ENCODE assay signal across 10 mouse cellular contexts in the genomic region with DNA sequence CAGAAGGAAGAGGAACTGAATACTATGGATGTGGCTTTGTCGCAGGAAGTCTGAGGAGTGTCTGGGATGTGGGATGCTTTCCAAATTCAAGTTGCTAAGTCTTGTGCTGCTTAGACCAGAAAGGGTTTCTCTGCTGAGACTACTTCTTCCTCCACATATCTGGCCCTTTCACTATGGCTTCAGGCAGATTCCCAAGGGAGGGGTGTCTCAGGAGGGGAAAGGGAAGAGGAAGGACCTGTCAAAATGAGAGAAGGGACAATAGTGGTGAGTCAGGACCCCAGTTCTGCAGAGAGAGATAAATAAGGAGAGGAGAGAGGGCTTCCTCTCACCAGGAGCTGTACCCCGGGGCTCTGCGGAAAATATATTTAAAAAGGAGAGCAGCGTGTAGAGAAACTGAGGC. TPM values are rescaled to one million over a fixed set of nuclear protein-coding genes. Genes with fewer than 3 reads are reported as not detected.
DNase-seq lines count a peak whose midpoint lies in the region; ATAC-seq and TF ChIP-seq lines count a peak whose summit lies in the region.
"Had no signal": no experiment of that assay in that cellular context is flagged by ENCODE, and none has a peak within 500 bp of the region (broad histone marks: within the 10 kb centered on the region; RNA-seq: fewer than 3 reads in every experiment).

No protein-coding gene starts in this region.

- WGBS in heart, embryonic 14.5 days, result 63% methylated on average over 4 of the region's 4 CpGs
- 89% methylated on average over 4 of the region's 4 CpGs for WGBS in limb, embryonic 10.5 days

- intact Hi-C loops in heart, postnatal 10 days (cut with DNase I), result no loop called here

- ATAC-seq in heart, embryonic 14.5 days (ENCODE audit: insufficient number of reproducible peaks, insufficient read depth, low FRiP score, low read depth), result no peak

- no peak for TF ChIP-seq POLR2A in CH12.LX (IDR thresholded peaks at IDR 0.05; ENCODE audit: low read depth, low read length)

- TF ChIP-seq CTCF in CH12.LX (conservative IDR thresholded peaks at IDR 0.05 in 1 of 2, IDR thresholded peaks at IDR 0.05 in 1 of 2; ENCODE audit: low read depth in 2 of 2, low read length in 2 of 2), result no peak

- H3K4me2 ChIP-seq in CH12.LX (ENCODE audit: insufficient read depth, low read depth, poor library complexity, severe bottlenecking), result 0 out of 2 replicates have a peak overlapping the region, but pooled peaks have one; percentile 35
- peak overlapping the region; percentile 88 for H3K4me2 ChIP-seq in heart, embryonic 14.5 days (ENCODE audit: low read length)

- H3K9me3 ChIP-seq in CH12.LX (replicated peaks; ENCODE audit: low read length), result no peaks in the 10 kb centered on the region
- no peaks in the 10 kb centered on the region for H3K9me3 ChIP-seq in heart, embryonic 14.5 days (ENCODE audit: control insufficient read depth, low read length)
- H3K9me3 ChIP-seq in limb, embryonic 10.5 days (replicated peaks), result no peaks in the 10 kb centered on the region
- H3K9me3 ChIP-seq: hindbrain, embryonic 15.5 days had no signal

- dilution Hi-C loops in CH12.LX (cut with MboI; ENCODE audit: extremely low pct_ligation_motif_present, extremely low pct_unique_long_range_greater_than_20kb, low sequenced_read_pairs), result no loop called here

- H3K27ac ChIP-seq in CH12.LX (ENCODE audit: insufficient read depth, low read depth), result no peak overlapping the region
- peak overlapping the region; percentile 2 to 60; a peak in 2 of 4 replicates for H3K27ac ChIP-seq in heart, embryonic 14.5 days (replicated peaks in 1 of 2; ENCODE audit: control insufficient read depth in 1 of 2, insufficient read depth in 1 of 2, low read depth in 2 of 2, low read length in 2 of 2)
- no peak overlapping the region for H3K27ac ChIP-seq in limb, embryonic 10.5 days
- H3K27ac ChIP-seq: hindbrain, embryonic 15.5 days had no signal

- no peaks in the 10 kb centered on the region for H3K27me3 ChIP-seq in CH12.LX (replicated peaks)
- H3K27me3 ChIP-seq in heart, embryonic 14.5 days (ENCODE audit: control insufficient read depth, insufficient read depth, low read length), result no peaks in the 10 kb centered on the region
- peaks cover 45% of the 10 kb centered on the region for H3K27me3 ChIP-seq in limb, embryonic 10.5 days (ENCODE audit: low read depth, poor library complexity, severe bottlenecking)

- H3K4me3 ChIP-seq in CH12.LX (replicated peaks in 1 of 3; ENCODE audit: low read depth in 2 of 3, low read length in 2 of 3, poor library complexity in 1 of 3), result no peak overlapping the region
- peak overlapping the region; percentile 47 to 49 for H3K4me3 ChIP-seq in heart, embryonic 14.5 days (ENCODE audit: control insufficient read depth in 1 of 2, insufficient read depth in 1 of 2, low read depth in 1 of 2, low read length in 2 of 2)
- 0 out of 2 replicates have a peak overlapping the region, but pooled peaks have one; percentile 49 for H3K4me3 ChIP-seq in limb, embryonic 10.5 days

- H3K36me3 ChIP-seq in CH12.LX (replicated peaks in 1 of 2; ENCODE audit: control insufficient read depth in 1 of 2, insufficient read depth in 1 of 2, low read length in 1 of 2), result no peaks in the 10 kb centered on the region
- H3K36me3 ChIP-seq in heart, embryonic 14.5 days (ENCODE audit: control insufficient read depth, insufficient read depth, low read length), result 0 out of 2 replicates have a peak, but pooled peaks cover 3% of the 10 kb centered on the region
- H3K36me3 ChIP-seq in limb, embryonic 10.5 days, result no peaks in the 10 kb centered on the region
- H3K36me3 ChIP-seq: hindbrain, embryonic 15.5 days had no signal

- in situ Hi-C loops in CH12.LX (cut with MboI; ENCODE audit: low pct_ligation_motif_present, low pct_unique_long_range_greater_than_20kb, low sequenced_read_pairs), result no loop called here

- H3K9ac ChIP-seq in CH12.LX (ENCODE audit: insufficient read depth, low read depth), result no peak overlapping the region
- H3K9ac ChIP-seq in heart, embryonic 14.5 days (ENCODE audit: low read length), result peak overlapping the region; percentile 73

- H3K4me1 ChIP-seq in CH12.LX (ENCODE audit: control insufficient read depth in 1 of 2, insufficient read depth in 2 of 2), result peaks cover 0 to 19% of the 10 kb centered on the region in 2 experiments; a peak in 2 of 4 replicates
- H3K4me1 ChIP-seq in heart, embryonic 14.5 days (ENCODE audit: control insufficient read depth in 2 of 2, insufficient read depth in 2 of 2, low read length in 2 of 2), result peaks cover 26 to 58% of the 10 kb centered on the region in 2 experiments
- H3K4me1 ChIP-seq in limb, embryonic 10.5 days, result peaks cover 11% of the 10 kb centered on the region

- TF ChIP-seq EP300 in CH12.LX (IDR thresholded peaks at IDR 0.05; ENCODE audit: low read length), result no peak

- TF ChIP-seq RAD21 in CH12.LX (IDR thresholded peaks at IDR 0.05; ENCODE audit: low read depth, low read length), result no peak

- peak; percentile 28 for DNase-seq in heart, adult 8-10 months (ENCODE audit: low spot score)
- no peak for DNase-seq in heart, postnatal 10 days
- DNase-seq in CH12.LX (ENCODE audit: extremely low read depth) (peak; percentile 27), adipocyte (ENCODE audit: low spot score) (no peak)
- DNase-seq in limb, embryonic 10.5 days (ENCODE audit: low spot score), result no peak
- no peak for DNase-seq in frontal cortex, postnatal 10 days (ENCODE audit: low spot score in 2 of 2)
- no peak for DNase-seq in retina, embryonic 14.5 days (ENCODE audit: low spot score)

- no peaks in the 10 kb centered on the region for H3K79me2 ChIP-seq in CH12.LX (replicated peaks; ENCODE audit: control insufficient read depth, extremely low read depth, insufficient read depth, poor library complexity, severe bottlenecking)

TF ChIP-seq in CH12.LX, 34 proteins besides CTCF, POLR2A, EP300 and RAD21:
- TF ChIP-seq IRF4 (IDR thresholded peaks at IDR 0.05; ENCODE audit: low read depth, low read length) (no peak), ETS1 (conservative IDR thresholded peaks at IDR 0.05; ENCODE audit: low read depth, low read length) (no peak), HCFC1 (IDR thresholded peaks at IDR 0.05; ENCODE audit: low read depth, low read length) (no peak), JUND (conservative IDR thresholded peaks at IDR 0.05; ENCODE audit: low read depth, low read length) (no peak), TCF12 (IDR thresholded peaks at IDR 0.05; ENCODE audit: low read depth, low read length) (no peak), MYC (IDR thresholded peaks at IDR 0.05; ENCODE audit: low read depth, low read length) (no peak), MAZ (IDR thresholded peaks at IDR 0.05; ENCODE audit: low read depth, low read length) (no peak)

RNA-seq across cellular contexts. Expression of a gene that starts 11.6 kb away (rescaled TPM):
- total RNA-seq in heart, adult 8-10 months (2022), result 100 to 1,000 TPM in 3 of 4 experiments, 10 to 100 TPM in 1; 94.9 to 111 (median 106) TPM
- 100 to 1,000 TPM; 117 to 135 TPM for total RNA-seq in heart, postnatal 10 days (2021)
- total RNA-seq in CH12.LX (2012; rRNA removed) (0.34 and 0.38 TPM in 2 replicates), CH12.LX (2014; rRNA removed) (0.05 and 0.09 TPM in 2 replicates)
- polyA plus RNA-seq in CH12.LX (2012; ENCODE audit: insufficient read length, low read depth), result 0.39 and 0.59 TPM in 2 replicates
- 18.6 and 19.3 TPM in 2 replicates for polyA plus RNA-seq in heart, embryonic 14.5 days (2014; fragmentation: Nextera tagmentation; extraction: Ambion mirVana)
- 11.1 and 14.6 TPM in 2 replicates for polyA plus RNA-seq in limb, embryonic 10.5 days (2016; fragmentation: Nextera tagmentation; extraction: Ambion mirVana)
- total RNA-seq: monocyte, adult 5-6 weeks had no signal

Comparison
In these comparisons a context has a peak if more than half of its experiments do, and no peak if none do; other contexts are left out.
1. DNase-seq: peak in heart, adult 8-10 months (single experiment) and CH12.LX (single experiment); none in heart, postnatal 10 days (0 of 2), limb, embryonic 10.5 days (single experiment), adipocyte (single experiment), frontal cortex, postnatal 10 days (0 of 2) and retina, embryonic 14.5 days (single experiment).
2. H3K27ac ChIP-seq: peak in heart, embryonic 14.5 days (2 of 2); none in CH12.LX (single experiment) and limb, embryonic 10.5 days (single experiment).
3. H3K4me3 ChIP-seq: peak in heart, embryonic 14.5 days (2 of 2) and limb, embryonic 10.5 days (single experiment); none in CH12.LX (0 of 3).
4. RNA of a gene that starts 11.6 kb away (total RNA-seq): 117 to 135 TPM in heart, postnatal 10 days and 94.9 to 111 TPM in heart, adult 8-10 months; 0.05 to 0.38 TPM in CH12.LX; every median in the first group is over 10 times any median in the second.